Mouse (Mus musculus) WW6 (cell line): ENCODE results near the gene Pdia3.
"Not testable (repeated sequence)": the region's sequence is repeated elsewhere in the genome, so short reads cannot be mapped to it uniquely, and the experiment has no call there.

Source experiments
- DNase-seq: peaks from one replicate; pipeline ENCODE4 v3.0.0-alpha.2; 2013; ENCODE audit warnings: low read depth, low spot score

The Pdia3 gene

GRCm38 (mm10) chr2:121475306-121475705, 61.7 kb downstream of the Pdia3 start:
- not testable (repeated sequence) for DNase-seq

- no peak for DNase-seq
Observed at GRCm38 (mm10) chr2:121477491-121478266, 64.1 kb downstream of the Pdia3 start.

DNA sequence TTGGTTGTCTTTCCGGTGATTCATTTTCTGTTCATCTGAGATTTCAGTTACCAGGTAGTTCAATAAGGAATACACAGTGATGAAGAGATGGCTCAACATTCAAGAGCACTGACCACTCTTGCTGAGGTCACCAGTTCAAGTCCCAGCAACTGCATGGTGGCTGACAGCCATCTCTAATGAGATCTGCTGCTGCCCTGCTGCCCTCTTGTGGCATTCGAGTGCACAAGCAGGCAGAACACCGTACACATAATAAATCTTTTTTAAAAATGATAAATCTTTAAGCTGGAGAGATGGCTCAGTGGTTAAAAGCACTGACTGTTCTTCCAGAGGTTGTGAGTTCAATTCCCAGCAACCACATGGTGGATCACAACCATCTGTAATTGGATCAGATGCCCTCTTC, 66.9 kb downstream of the Pdia3 start:
- no peak for DNase-seq

DNA sequence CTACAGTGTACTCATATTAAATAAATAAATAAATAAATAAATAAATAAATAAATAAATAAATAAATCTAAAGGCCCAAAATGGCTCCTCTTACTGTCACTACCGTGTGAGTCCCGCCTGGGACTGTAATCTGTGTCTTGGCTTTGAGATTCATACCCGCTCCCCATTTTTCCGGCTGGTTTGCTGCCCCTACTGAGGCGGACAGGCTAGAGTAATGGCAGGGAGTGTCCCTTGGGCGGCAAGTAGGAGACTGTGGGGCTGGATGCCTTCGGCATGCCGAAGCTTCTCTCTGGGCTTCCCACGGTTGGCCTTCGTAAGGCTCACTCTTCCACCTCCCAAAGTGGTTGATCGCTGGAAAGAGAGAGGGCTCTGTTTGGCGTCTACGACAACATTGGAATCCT, 67.3 kb downstream of the Pdia3 start:
- not testable (repeated sequence) for DNase-seq

- DNase-seq = no peak
Observed at GRCm38 (mm10) chr2:121483576-121483975, 70.0 kb downstream of the Pdia3 start.

DNA sequence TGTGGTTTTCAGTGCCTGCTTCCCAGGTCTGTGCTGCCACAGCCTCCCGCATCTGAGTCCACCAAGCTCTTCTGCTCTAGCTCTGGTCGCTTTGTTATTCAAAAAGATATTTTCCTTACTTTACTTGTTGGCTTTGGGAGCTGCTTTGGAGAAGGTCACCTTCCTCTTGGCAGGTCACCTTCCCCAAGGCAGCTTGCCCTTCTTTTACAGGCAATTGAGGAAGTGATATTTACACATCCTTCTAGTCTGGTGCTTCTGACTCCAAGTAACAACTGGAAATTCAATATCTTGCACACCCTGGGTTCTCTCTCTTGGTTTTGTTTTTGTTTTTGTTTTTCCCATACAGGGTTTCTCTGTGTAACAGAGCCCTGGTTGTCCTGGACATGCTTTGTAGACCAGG, 70.8 kb downstream of the Pdia3 start:
- not testable (repeated sequence) for DNase-seq
